Mouse (Mus musculus): Measurements from ENCODE around the gene Ugt1a8.
"Not testable (repeated sequence)": the region's sequence is repeated elsewhere in the genome, so short reads cannot be mapped to it uniquely, and the experiment has no call there.

The Ugt1a8 gene

DNA sequence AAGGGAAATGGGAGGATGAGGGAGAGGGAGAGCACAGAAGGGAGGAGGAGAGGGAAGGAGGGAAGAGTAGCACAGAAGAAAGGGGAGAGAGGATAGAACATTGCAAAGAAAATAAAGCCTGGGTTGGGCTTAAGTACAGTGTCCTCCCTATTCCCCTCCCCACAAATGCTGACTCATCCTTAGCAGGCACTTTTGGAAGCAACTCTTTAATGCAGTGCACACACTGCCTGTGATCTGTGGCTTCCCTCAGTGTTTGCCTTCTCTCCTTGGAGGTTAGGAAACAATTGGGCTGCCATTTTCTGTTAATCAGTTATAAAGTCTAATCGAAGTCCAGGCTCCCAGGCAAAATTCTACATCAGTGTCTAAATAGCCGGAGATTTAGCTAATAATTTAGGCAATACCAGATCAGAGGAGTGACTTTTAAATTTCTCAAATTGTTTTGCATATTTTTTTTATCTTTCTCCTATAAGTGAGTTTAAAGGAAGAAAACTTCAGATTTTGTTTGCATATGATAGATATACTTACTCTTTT lies 21.5 kb downstream of the Ugt1a8 start:
- DNase-seq (ENCODE audit: low spot score): not testable (repeated sequence)

DNA sequence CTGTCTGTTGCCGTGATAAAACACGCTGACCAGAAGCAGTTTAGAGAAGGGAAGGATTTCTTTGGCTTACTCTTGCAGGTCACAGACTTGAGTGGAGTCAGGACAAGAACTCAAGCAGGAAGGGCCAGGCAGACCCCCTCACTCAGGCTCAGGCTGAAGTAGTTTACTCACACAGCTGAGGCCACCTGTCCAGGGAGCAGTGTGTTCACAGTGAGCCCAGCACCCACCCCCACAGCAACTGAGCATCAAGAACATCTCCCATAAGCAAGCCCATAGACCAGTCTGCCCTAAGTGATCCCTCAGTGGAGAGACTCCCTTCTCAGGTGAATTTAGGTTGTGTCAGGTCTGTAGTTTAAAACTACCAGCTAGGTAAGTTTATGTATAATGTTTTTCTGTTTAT lies 22.0 kb downstream of the Ugt1a8 start:
- not testable (repeated sequence) for DNase-seq (ENCODE audit: low spot score)

DNA sequence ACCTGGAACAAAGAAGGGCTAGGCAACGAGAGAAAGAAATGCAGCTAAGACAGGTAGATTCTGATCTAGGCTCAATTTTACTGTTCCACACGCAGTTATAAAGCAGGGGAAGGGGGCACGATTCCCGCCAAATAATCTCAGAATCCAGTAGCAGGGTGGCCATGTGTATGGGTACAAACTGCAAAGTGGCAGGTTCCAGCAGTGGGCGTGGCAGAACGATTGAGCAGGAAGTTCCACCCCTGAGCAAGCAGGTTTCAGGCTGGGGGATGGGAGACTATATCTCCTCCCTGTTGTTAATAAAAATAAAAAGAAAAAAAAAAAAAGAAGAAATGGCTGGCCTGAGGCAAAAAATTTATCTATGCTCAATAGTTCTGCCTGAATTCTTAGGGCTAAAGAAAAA lies 25.2 kb downstream of the Ugt1a8 start:
- not testable (repeated sequence) for DNase-seq (ENCODE audit: low spot score)

DNA sequence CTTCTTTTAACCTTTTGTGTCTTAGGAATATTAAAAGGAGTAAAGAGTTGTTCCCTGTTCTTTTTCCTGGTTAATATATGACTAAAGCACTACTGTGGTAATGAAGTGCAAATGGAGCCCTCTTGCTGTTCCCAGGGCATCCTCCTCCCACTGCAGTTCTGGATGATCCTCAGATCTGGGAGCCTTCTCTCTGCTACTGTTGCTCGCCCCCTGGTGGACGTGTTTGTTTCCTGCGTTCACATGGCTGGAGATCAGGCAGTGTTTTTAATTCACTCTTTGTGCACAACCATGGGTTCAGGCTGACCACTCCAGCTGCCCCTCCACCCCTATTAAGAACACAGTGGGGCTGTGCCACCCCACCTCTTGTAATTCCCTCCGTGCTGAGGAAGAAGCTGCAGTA lies 32.9 kb downstream of the Ugt1a8 start:
- not testable (repeated sequence) for DNase-seq (ENCODE audit: low spot score)

DNA sequence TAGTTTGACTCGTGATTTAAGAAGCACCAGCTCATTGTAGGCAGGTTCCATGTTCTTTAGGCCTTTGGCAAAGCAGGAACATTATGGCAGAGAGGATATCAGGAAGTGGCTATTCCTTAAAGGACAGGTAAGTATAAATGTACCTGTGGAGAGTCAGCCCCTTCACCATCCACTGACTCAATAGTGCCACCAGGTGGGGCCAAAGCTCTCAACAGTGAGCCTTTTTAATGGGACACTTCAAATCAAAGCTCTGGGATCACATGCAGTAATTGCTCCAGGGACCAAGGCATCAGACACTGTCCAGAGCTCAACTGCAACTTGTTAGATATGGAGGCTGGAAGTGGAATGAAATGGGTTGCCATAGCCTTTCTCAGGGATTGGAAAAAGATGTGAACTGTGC lies 33.9 kb downstream of the Ugt1a8 start:
- DNase-seq (ENCODE audit: low spot score): not testable (repeated sequence)

DNA sequence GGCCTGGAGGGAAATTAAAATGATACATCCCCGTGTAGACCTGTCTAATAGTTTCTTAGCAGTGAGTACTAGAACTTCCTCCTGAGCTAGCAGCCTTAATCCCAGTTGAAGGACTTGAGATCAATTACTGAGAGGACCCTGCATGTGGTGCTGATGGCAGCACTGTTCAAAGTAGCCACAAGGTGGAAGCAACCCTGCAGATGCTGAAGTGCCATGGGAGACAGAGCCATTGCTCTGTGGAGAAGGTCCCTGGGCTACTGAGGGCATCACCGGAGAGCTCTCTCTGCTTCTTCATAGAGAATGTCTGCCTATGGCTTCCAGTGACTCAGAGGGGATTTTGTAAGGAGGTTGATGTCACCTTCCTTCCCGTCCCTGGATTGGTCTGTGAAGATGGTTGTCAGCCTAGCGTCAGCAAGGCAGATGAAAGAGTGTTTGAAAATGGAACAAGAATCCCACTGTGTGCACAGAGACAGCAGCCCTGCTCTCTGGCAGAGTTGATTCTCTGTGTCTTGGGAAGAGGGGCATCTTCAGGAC lies 38.3 kb downstream of the Ugt1a8 start:
- not testable (repeated sequence) for DNase-seq (ENCODE audit: low spot score)

DNA sequence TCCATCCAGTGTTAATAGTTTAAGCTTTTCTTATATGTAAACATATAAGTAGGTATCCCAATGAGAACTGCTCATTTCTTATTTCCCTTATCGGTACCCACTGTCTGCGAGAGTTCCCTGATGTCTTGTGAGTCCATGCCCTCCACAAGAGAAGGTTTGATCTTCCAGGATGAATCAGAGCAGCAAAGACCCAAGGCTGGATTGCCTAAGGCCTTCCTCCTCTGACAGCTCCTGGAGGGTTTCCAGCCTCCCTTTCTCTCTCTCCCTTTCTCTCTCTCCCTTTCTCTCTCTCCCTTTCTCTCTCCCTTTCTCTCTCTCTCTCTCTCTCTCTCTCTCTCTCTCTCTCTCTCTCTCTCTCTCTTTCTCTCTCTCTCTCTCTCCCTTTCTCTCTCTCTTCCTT lies 41.5 kb downstream of the Ugt1a8 start:
- DNase-seq (ENCODE audit: low spot score): not testable (repeated sequence)

DNA sequence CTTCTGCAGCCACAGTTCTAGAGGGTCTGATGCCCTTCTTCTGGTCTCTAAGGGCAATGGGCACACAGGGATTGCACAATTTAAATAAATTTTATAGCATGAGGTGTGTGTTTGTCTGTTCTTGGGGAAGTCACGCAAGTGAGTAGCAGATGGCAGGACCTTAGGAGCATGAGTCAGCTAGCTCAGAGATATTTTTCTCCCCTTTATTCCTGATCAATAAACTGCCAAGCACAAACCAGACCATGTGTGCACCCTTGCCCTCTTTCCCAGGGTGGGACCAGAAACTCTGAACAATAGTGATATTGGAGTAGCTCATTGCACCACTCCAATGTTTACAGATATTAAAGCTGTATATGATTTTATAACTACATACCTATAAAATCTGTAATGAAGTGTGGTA lies 42.6 kb downstream of the Ugt1a8 start:
- DNase-seq (ENCODE audit: low spot score): not testable (repeated sequence)

DNA sequence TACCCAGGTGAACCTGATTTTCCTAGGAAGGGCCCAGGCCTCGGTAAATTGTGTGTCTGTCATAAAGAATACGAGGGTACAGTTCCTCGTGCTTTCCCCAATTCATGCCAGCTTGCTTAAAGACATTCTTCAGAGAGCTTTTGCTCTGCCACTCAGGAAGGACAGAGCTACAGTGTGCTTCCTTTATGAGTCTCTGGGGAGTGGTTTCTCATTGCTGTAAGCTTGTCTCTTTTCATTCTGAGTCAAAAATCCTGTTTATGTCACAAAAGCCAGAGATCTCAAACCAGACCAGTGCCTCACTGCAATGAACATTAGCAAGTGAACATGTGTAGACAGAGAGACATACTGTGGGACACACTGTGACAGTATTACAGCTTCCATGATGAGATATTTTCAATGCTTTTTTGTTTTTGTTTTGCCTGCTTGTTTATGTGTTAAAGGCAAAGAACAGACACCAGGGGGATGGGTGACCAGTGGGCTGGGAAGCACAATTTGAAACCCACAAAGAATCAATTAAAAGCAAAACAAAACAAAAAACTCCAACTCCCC lies 46.4 kb downstream of the Ugt1a8 start:
- no peak for DNase-seq (ENCODE audit: low spot score)

DNA sequence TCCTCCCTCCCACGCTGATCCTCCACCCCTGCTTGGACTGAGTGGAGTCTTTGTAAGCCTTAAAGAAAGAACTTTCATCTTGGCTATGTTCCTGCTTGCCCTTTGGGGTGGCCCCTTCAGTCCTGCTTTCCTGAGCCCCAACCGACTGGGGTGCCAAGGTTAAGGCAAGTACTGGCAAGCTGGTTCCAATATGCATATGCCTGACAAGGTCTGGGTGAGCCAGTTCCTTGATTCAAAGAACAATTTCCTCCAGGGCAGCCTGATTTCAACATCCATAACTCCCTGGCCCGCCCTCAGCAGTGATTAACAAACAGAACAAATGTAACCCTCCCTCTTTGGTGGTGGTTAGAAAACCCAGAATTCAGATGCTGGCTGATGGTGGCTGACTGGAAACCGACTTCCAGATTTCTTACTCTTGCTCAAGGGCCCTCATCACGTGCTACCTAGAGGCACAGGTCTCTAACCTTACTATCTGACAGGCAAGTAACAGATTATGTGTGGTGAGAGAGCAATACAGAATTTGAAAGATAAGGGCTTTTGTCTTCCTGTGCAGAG lies 46.9 kb downstream of the Ugt1a8 start, which contains the start of gene Ugt1a6a:
Gene Ugt1a6a (plus strand): TSS at position 353 of the 555 bp plus-strand sequence.
- not testable (repeated sequence) for DNase-seq (ENCODE audit: low spot score)

DNA sequence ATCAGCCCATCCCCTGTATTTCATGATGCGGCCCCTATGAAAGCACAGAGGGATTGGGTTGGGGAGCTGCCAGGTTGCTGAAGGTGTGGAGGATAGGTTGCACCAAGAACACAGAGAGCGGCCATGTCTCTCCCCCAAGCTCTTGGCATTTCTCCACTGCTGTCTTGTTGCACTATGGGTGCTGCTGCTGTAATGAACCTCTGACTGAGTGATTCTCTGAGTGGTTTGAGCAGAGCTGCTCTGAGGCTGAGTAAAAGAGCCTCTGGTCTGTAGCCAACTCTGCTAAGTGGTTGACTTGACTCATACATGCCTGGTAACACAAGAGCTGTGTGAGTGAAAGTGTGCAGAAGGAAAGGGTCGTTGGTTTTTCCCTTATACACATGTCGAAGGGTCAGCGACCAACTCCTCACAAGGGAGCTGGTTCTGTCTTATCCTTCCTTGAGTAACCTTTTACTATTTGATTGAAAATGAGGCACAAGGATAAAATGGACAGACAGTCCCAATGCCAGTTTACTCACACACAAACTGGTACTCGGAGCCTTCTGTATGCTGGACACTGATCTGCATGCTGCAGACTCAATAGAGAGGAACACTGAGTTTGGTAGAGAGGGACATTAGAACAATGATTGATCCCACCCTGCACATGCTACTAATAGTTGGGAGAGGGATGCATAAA lies 47.8 kb downstream of the Ugt1a8 start:
- not testable (repeated sequence) for DNase-seq (ENCODE audit: low spot score)

DNA sequence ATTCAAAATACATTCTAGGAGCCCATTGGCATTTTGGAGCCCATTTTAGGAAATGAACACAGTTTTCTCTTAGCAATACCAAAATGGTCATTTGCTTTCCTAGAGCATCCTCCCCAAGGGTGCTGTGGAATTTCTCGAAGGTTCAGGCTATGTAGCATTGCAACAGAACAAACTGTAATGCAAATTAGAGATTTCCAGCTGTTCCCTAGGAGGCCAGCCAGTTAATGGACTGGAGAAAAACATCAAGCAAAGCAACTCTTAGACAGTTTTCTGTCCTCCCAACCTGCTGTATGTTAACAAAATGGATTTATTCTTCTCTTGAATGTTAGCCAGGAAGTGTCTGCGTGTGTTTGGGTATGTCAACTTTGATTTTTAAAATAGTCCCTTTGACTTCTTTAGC lies 49.0 kb downstream of the Ugt1a8 start:
- no peak for DNase-seq (ENCODE audit: low spot score)

DNA sequence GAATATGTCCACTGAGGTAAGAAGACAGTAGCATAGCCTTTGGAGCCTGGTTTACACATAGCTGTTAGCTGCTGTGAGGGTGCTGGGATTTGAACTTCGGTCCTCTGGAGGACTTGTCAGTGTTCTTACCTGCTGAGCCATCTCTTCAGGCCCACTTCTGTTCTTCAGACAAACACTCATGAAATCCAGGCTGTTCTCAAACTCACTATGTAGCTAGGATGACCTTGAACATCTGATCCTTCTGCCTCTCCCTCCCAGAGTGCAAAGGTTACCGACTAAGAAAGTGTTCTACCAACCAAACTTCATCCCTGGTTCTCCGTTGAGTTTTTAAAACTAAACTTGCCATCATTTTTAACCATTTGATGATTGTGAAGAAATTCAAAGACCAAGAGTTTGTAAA lies 49.7 kb downstream of the Ugt1a8 start:
- DNase-seq (ENCODE audit: low spot score): no peak

DNA sequence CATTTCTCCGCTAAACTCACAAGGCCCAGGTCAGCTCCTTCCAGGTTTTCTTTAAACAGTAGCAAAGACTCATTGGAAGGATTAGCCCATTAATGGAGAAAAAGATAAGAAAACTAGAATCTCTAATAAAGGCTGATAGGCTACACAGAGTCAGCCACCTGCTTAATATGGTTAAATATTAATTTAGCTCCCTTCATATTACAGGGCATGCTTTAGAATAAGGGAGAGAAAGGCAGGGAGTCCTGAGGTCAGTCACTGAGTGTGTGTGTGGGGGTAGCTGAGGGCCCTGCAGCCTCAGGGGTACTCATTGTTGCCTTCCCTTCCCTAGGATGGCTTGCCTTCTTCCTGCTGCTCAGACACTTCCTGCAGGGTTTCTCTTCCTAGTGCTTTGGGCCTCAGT lies 50.5 kb downstream of the Ugt1a8 start:
- no peak for DNase-seq (ENCODE audit: low spot score)

DNA sequence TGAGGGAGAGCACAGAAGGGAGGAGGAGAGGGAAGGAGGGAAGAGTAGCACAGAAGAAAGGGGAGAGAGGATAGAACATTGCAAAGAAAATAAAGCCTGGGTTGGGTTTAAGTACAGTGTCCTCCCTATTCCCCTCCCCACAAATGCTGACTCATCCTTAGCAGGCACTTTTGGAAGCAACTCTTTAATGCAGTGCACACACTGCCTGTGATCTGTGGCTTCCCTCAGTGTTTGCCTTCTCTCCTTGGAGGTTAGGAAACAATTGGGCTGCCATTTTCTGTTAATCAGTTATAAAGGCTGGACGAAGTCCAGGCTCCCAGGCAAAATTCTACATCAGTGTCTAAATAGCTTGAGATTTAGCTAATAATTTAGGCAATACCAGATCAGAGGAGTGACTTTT lies 52.9 kb downstream of the Ugt1a8 start:
- DNase-seq (ENCODE audit: low spot score): not testable (repeated sequence)

DNA sequence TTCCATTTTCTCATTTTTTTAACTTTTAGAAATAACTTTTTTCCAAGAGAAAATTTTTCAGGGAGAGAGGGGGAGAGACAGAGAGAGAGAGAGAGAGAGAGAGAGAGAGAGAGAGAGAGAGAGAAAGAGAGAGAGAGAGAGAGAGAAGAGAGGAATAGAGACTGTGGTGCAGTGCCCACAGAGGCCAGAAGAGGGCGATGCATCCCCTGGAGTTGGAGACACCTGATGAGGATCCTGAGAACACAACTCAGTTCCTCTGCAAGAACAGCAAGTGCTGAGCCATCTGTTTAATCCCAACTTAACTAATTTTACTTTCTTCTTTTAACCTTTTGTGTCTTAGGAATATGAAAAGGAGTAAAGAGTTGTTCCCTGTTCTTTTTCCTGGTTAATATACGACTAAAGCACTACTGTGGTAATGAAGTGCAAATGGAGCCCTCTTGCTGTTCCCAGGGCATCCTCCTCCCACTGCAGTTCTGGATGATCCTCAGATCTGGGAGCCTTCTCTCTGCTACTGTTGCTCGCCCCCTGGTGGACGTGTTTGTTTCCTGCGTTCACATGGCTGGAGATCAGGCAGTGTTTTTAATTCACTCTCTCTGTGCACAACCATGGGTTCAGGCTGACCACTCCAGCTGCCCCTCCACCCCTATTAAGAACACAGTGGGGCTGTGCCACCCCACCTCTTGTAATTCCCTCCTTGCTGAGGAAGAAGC lies 56.5 kb downstream of the Ugt1a8 start:
- DNase-seq (ENCODE audit: low spot score): not testable (repeated sequence)

DNA sequence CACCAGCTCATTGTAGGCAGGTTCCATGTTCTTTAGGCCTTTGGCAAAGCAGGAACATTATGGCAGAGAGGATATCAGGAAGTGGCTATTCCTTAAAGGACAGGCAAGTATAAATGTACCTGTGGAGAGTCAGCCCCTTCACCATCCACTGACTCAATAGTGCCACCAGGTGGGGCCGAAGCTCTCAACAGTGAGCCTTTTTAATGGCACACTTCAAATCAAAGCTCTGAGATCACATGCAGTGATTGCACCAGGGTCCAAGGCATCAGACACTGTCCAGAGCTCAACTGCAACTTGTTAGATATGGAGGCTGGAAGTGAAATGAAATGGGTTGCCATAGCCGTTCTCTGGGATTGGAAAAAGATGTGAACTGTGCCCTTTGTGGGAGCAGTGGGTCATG lies 57.7 kb downstream of the Ugt1a8 start:
- not testable (repeated sequence) for DNase-seq (ENCODE audit: low spot score)

DNA sequence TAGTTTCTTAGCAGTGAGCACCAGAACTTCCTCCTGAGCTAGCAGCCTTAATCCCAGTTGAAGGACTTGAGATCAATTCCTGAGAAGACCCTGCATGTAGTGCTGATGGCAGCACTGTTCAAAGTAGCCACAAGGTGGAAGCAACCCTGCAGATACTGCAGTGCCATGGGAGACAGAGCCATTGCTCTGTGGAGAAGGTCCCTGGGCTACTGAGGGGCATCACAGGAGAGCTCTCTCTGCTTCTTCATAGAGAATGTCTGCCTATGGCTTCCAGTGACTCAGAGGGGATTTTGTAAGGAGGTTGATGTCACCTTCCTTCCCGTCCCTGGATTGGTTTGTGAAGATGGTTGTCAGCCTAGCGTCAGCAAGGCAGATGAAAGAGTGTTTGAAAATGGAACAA lies 62.5 kb downstream of the Ugt1a8 start:
- DNase-seq (ENCODE audit: low spot score): not testable (repeated sequence)

DNA sequence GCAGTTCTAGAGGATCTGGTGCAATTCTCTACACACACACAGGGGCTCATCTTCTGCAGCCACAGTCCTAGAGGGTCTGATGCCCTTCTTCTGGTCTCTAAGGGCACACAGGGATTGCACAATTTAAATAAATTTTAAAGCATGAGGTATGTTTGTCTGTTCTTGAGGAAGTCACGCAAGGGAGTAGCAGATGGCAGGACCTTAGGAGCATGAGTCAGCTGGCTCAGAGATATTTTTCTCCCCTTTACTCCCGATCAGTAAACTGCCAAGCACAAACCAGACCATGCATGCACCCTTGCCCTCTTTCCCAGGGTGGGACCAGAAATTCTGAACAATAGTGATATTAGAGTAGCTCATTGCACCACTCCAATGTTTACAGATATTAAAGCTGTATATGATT lies 70.8 kb downstream of the Ugt1a8 start:
- DNase-seq (ENCODE audit: low spot score): no peak

DNA sequence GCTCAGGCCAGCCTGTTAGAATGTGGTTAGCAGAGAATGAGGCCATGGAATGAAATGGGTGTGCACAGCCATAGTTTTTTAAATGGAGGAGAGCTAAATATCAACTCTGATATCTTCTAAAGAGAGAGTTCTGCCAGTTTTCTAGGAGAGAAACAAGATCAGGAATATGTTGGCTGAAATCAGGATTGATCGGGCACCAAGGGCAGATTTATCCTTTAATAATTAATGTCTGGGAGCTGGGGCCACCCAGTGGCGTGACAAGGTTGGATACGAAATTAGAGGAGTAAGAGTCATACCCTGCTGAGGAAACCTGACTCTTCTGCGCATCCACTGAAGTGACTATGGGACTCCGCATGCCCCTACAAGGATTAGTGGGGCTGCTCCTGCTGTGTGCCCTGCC lies 78.1 kb downstream of the Ugt1a8 start, which contains the start of gene Ugt1a5:
Gene Ugt1a5 (plus strand): TSS at position 302 of the 400 bp plus-strand sequence.
- no peak for DNase-seq (ENCODE audit: low spot score)

DNA sequence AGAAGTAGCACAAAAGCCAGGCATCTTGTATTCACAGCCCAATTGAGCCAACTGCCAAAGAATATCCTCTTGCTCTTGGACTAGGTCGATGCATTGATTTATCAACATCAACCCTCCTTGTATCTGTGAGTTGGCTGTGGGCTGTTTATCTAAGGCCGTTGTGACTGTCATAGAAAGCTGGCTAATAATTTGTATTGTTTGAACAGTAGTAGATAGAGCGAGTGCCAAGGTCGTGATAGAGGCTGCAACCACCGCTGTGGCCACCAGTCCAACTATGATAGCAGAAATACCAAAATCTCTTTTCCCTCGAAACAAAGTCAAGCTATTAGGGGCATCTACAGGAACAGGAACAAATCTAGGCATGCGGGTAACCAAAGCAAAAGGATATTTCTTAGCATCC lies 84.6 kb downstream of the Ugt1a8 start:
- not testable (repeated sequence) for DNase-seq (ENCODE audit: low spot score)

DNA sequence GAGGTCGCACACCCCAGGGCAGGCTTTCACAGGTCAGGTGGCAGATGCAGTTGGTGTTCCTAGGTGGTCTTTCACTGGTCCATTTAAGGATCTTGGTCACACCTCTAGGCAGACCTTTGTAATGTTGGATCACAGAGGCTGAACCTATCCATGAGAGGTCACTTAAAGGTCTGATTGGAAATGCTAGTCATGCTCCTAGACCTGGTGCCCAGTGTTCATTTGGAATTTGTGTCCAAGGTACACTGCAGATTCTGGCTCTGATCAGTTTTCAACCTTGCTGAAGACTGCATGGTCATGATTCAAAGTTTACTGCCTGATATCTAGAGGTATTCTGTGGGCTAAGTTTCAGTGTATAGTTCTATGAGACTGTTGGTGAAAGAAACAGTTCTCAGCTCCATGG lies 92.0 kb downstream of the Ugt1a8 start:
- no peak for DNase-seq (ENCODE audit: low spot score)
